Mouse (Mus musculus): ENCODE data around the gene Lrrc3c.

DNA sequence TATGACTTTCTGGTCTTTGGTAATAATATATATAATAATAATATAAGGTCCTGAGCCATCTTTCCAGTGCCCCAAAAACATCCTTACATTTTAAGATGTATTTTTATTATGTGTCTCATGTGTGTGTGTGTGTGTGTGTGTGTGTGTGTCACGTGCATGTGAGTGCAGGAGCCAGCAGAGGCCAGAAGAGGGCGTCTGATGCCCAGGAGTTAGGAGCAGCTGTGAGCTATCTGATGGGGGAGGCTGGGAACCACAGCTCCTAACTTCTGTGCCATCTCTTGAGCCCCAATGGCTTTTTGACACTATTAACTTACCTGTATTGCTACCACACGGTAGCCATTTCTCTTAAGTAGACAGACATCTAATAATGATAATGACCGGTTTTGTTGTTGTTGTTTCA lies 44.1 kb upstream of the Lrrc3c start:
- TF ChIP-seq CTCF (IDR thresholded peaks at IDR 0.05; ENCODE audit: extremely low read depth, insufficient read depth, insufficient read length, insufficient replicate concordance) (no peak), POLR2A (IDR thresholded peaks at IDR 0.05; ENCODE audit: low read depth, low read length) (no peak)
